Mouse (Mus musculus) forebrain, embryonic 12.5 days (tissue): ENCODE measurements around the gene Slc9a1. TPM values are rescaled to one million over a fixed set of nuclear protein-coding genes. Genes with fewer than 3 reads are reported as not detected.

ENCODE experiments used
- ATAC-seq: fragments of 200-750 bp; cut with Nextera tagmentation; 2 replicates; pipeline ENCODE4 v1.8.0; 2017; ENCODE audit warnings: moderate TSS enrichment; ENCODE audit not compliant: low FRiP score
- H3K27ac ChIP-seq: fragments of 300-500 bp; sonication (generic); 2 replicates; pipeline ENCODE4 v1.5.1; 2016; ENCODE audit warnings: mild to moderate bottlenecking
- H3K27me3 ChIP-seq: fragments of 300-500 bp; sonication (generic); 2 replicates; pipeline ENCODE4 v1.6.1; 2016; ENCODE audit warnings: mild to moderate bottlenecking
- H3K36me3 ChIP-seq: fragments of 300-500 bp; sonication (generic); replicated peaks from 2 replicates; pipeline ENCODE4 v1.6.1; 2016; ENCODE audit warnings: mild to moderate bottlenecking
- H3K4me1 ChIP-seq: fragments of 300-500 bp; sonication (generic); 2 replicates; pipeline ENCODE4 v1.6.1; 2016
- H3K4me2 ChIP-seq: fragments of 300-500 bp; sonication (generic); 2 replicates; pipeline ENCODE4 v1.6.1; 2016; ENCODE audit warnings: mild to moderate bottlenecking, moderate library complexity
- H3K4me3 ChIP-seq: fragments of 300-500 bp; sonication (generic); replicated peaks from 2 replicates; pipeline ENCODE4 v1.5.1; 2016; ENCODE audit warnings: mild to moderate bottlenecking
- H3K9ac ChIP-seq: fragments of 300-500 bp; sonication (generic); 2 replicates; pipeline ENCODE4 v1.6.1; 2016; ENCODE audit warnings: mild to moderate bottlenecking
- H3K9me3 ChIP-seq: fragments of 300-500 bp; sonication (generic); 2 replicates; pipeline ENCODE4 v1.6.1; 2016
- WGBS: fragments of 180-500 bp; shearing (Covaris S2); methylation state at CpG from one replicate; pipeline ENCODE4 v1.1.7; 2016; 5-methylcytosine and 5-hydroxymethylcytosine counted together
- polyA plus RNA-seq: library from polyadenylated mRNA; unstranded; fragments of >200 nt; fragmentation: Nextera tagmentation; extraction: Ambion mirVana; gene quantifications from 2 replicates; pipeline ENCODE4 v1.2.1, GENCODE M21; 2016

Gene Slc9a1
- 7.2 and 8.3 TPM in 2 replicates for polyA plus RNA-seq

- ATAC-seq: peak; percentile 95
Observed at GRCm38 (mm10) chr4:133369553-133370297, at the start of gene Slc9a1. TSS of gene Slc9a1 (plus strand) at chr4:133369706.

GRCm38 (mm10) chr4:133328129-133328528 lies 41.4 kb upstream of the Slc9a1 start:
- no peak overlapping the region for H3K27ac ChIP-seq
- H3K27me3 ChIP-seq: no peaks in the 10 kb centered on the region
- peaks cover 3% of the 10 kb centered on the region; the same call in 1 of the 2 replicates for H3K36me3 ChIP-seq
- peaks cover 3% of the 10 kb centered on the region; the same call in 1 of the 2 replicates for H3K4me1 ChIP-seq
- H3K9ac ChIP-seq: no peak overlapping the region
- H3K4me3 ChIP-seq: no peak overlapping the region
- H3K9me3 ChIP-seq: no peaks in the 10 kb centered on the region
- WGBS: 92% methylated on average over 7 of the region's 7 CpGs
- H3K4me2 ChIP-seq: no peak overlapping the region
- no peak for ATAC-seq

More at GRCm38 (mm10) chr4:133369553-133370297, at the start of gene Slc9a1:
- Histone ChIP-seq H3K4me1 (peaks cover 39% of the 10 kb centered on the region), H3K4me2 (peak within 1 kb of the TSS; percentile 81), H3K27ac (peak within 1 kb of the TSS; percentile 78), H3K9me3 (no peaks in the 10 kb centered on the region), H3K36me3 (peaks cover 2% of the 10 kb centered on the region; the same call in 1 of the 2 replicates), H3K27me3 (no peaks in the 10 kb centered on the region), H3K9ac (peak within 1 kb of the TSS; percentile 94), H3K4me3 (peak within 1 kb of the TSS; percentile 84)
- under 1% methylated on average over 40 of the region's 40 CpGs for WGBS

GRCm38 (mm10) chr4:133330296-133330695 lies 39.2 kb upstream of the Slc9a1 start:
- Histone ChIP-seq H3K9me3 (no peaks in the 10 kb centered on the region), H3K9ac (no peak overlapping the region), H3K4me1 (peaks cover 8% of the 10 kb centered on the region; the same call in 1 of the 2 replicates), H3K27ac (no peak overlapping the region), H3K4me2 (no peak overlapping the region), H3K4me3 (no peak overlapping the region), H3K27me3 (no peaks in the 10 kb centered on the region), H3K36me3 (no peaks in the 10 kb centered on the region)
- no peak for ATAC-seq
- 89% methylated on average over 4 of the region's 4 CpGs for WGBS

- Histone ChIP-seq H3K36me3 (no peaks in the 10 kb centered on the region), H3K4me3 (no peak overlapping the region), H3K4me1 (peaks cover 18% of the 10 kb centered on the region), H3K9ac (no peak overlapping the region), H3K27me3 (no peaks in the 10 kb centered on the region), H3K9me3 (no peaks in the 10 kb centered on the region), H3K4me2 (no peak overlapping the region), H3K27ac (no peak overlapping the region)
- ATAC-seq: no peak
- 36% methylated on average over 6 of the region's 6 CpGs for WGBS
Observed at GRCm38 (mm10) chr4:133333306-133333705, 36.2 kb upstream of the Slc9a1 start.

- Histone ChIP-seq H3K9me3 (no peaks in the 10 kb centered on the region), H3K4me3 (peak overlapping the region; percentile 93), H3K36me3 (no peaks in the 10 kb centered on the region), H3K27me3 (0 out of 2 replicates have a peak, but pooled peaks cover 2% of the 10 kb centered on the region), H3K9ac (peak overlapping the region; percentile 91), H3K4me1 (peaks cover 19% of the 10 kb centered on the region), H3K27ac (no peak overlapping the region), H3K4me2 (peak overlapping the region; percentile 75)
- ATAC-seq: no peak
- WGBS: 14% methylated on average over 14 of the region's 14 CpGs
Observed at GRCm38 (mm10) chr4:133337833-133338520, 31.5 kb upstream of the Slc9a1 start.

- peaks cover 14% of the 10 kb centered on the region for H3K4me1 ChIP-seq
- no peaks in the 10 kb centered on the region for H3K36me3 ChIP-seq
- H3K9ac ChIP-seq: peak overlapping the region; percentile 91
- H3K27me3 ChIP-seq: 0 out of 2 replicates have a peak, but pooled peaks cover 4% of the 10 kb centered on the region
- peak overlapping the region; percentile 75 for H3K4me2 ChIP-seq
- no peak; the same call in 1 of the 2 replicates for ATAC-seq
- H3K9me3 ChIP-seq: no peaks in the 10 kb centered on the region
- H3K27ac ChIP-seq: peak overlapping the region; percentile 85
- peak overlapping the region; percentile 93 for H3K4me3 ChIP-seq
- WGBS: 1% methylated on average over 39 of the region's 39 CpGs
Observed at GRCm38 (mm10) chr4:133338521-133339095, 30.9 kb upstream of the Slc9a1 start.

GRCm38 (mm10) chr4:133339148-133339749 lies 30.3 kb upstream of the Slc9a1 start:
- ATAC-seq: peak; percentile 97
- WGBS: 0% methylated on average over 60 of the region's 60 CpGs

GRCm38 (mm10) chr4:133340217-133340616 lies 29.3 kb upstream of the Slc9a1 start:
- no peak overlapping the region for H3K9ac ChIP-seq
- no peak overlapping the region for H3K4me3 ChIP-seq
- no peak for ATAC-seq
- no peaks in the 10 kb centered on the region for H3K9me3 ChIP-seq
- H3K27me3 ChIP-seq: 0 out of 2 replicates have a peak, but pooled peaks cover 4% of the 10 kb centered on the region
- no peaks in the 10 kb centered on the region for H3K36me3 ChIP-seq
- H3K27ac ChIP-seq: no peak overlapping the region
- no peak overlapping the region for H3K4me2 ChIP-seq
- 92% methylated on average over 2 of the region's 2 CpGs for WGBS
- H3K4me1 ChIP-seq: peaks cover 13% of the 10 kb centered on the region

More at GRCm38 (mm10) chr4:133339148-133339749, 30.3 kb upstream of the Slc9a1 start:
- Histone ChIP-seq H3K27ac (peak overlapping the region; percentile 85), H3K27me3 (0 out of 2 replicates have a peak, but pooled peaks cover 4% of the 10 kb centered on the region), H3K9ac (peak overlapping the region; percentile 91), H3K9me3 (no peaks in the 10 kb centered on the region), H3K36me3 (no peaks in the 10 kb centered on the region), H3K4me1 (peaks cover 13% of the 10 kb centered on the region), H3K4me3 (peak overlapping the region; percentile 93), H3K4me2 (peak overlapping the region; percentile 75)

GRCm38 (mm10) chr4:133344112-133344511 lies 25.4 kb upstream of the Slc9a1 start:
- 7% methylated on average over 4 of the region's 4 CpGs for WGBS
- no peaks in the 10 kb centered on the region for H3K9me3 ChIP-seq
- no peak overlapping the region for H3K4me2 ChIP-seq
- ATAC-seq: no peak
- H3K36me3 ChIP-seq: no peaks in the 10 kb centered on the region
- H3K9ac ChIP-seq: no peak overlapping the region
- no peak overlapping the region for H3K27ac ChIP-seq
- H3K4me3 ChIP-seq: no peak overlapping the region
- H3K27me3 ChIP-seq: 0 out of 2 replicates have a peak, but pooled peaks cover 4% of the 10 kb centered on the region
- 0 out of 2 replicates have a peak, but pooled peaks cover 3% of the 10 kb centered on the region for H3K4me1 ChIP-seq

- ATAC-seq: no peak
- Histone ChIP-seq H3K4me3 (no peak overlapping the region), H3K27ac (no peak overlapping the region), H3K4me2 (no peak overlapping the region), H3K36me3 (no peaks in the 10 kb centered on the region), H3K9ac (no peak overlapping the region), H3K4me1 (no peaks in the 10 kb centered on the region), H3K27me3 (0 out of 2 replicates have a peak, but pooled peaks cover 4% of the 10 kb centered on the region), H3K9me3 (no peaks in the 10 kb centered on the region)
- 88% methylated on average over 6 of the region's 6 CpGs for WGBS
Observed at GRCm38 (mm10) chr4:133345702-133346101, 23.8 kb upstream of the Slc9a1 start.

- no peaks in the 10 kb centered on the region for H3K36me3 ChIP-seq
- no peak overlapping the region for H3K4me3 ChIP-seq
- H3K4me1 ChIP-seq: no peaks in the 10 kb centered on the region
- H3K27ac ChIP-seq: no peak overlapping the region
- no peak overlapping the region for H3K4me2 ChIP-seq
- H3K9me3 ChIP-seq: no peaks in the 10 kb centered on the region
- H3K27me3 ChIP-seq: 0 out of 2 replicates have a peak, but pooled peaks cover 4% of the 10 kb centered on the region
- no peak overlapping the region for H3K9ac ChIP-seq
- WGBS: 76% methylated on average over 4 of the region's 4 CpGs
- no peak for ATAC-seq
Observed at GRCm38 (mm10) chr4:133346577-133346976, 22.9 kb upstream of the Slc9a1 start.
